Mouse (Mus musculus) CH12.LX (cell line): ENCODE results near the gene Tex28.

Experiments
- CTCF ChIP-seq, 2 experiments: IDR thresholded peaks in 1 of 2; conservative IDR thresholded peaks in 1 of 2; 2 replicates each; pipeline ENCODE4 v1.5.1; 2011 to 2012; ENCODE audit warnings: low read depth in 2 of 2, low read length in 2 of 2, improper control_type of control experiment in 1 of 2, inconsistent platforms in 1 of 2, mild to moderate bottlenecking in 1 of 2, moderate library complexity in 1 of 2
- ELF1 ChIP-seq: IDR thresholded peaks from 2 replicates; pipeline ENCODE4 v1.6.1; 2014; ENCODE audit warnings: low read depth, mild to moderate bottlenecking, inconsistent platforms, low read length, improper control_type of control experiment
- EP300 ChIP-seq: IDR thresholded peaks from 2 replicates; pipeline ENCODE4 v1.6.1; 2011; ENCODE audit warnings: low read length, improper control_type of control experiment
- HCFC1 ChIP-seq: IDR thresholded peaks from 2 replicates; pipeline ENCODE4 v1.6.1; 2012; ENCODE audit warnings: low read depth, mild to moderate bottlenecking, inconsistent platforms, low read length, improper control_type of control experiment
- MAX ChIP-seq: IDR thresholded peaks from 2 replicates; pipeline ENCODE4 v1.6.1; 2011; ENCODE audit warnings: low read length, improper control_type of control experiment
- PAX5 ChIP-seq: IDR thresholded peaks from 2 replicates; pipeline ENCODE4 v1.6.1; 2012; ENCODE audit warnings: low read length, inconsistent platforms, mixed read lengths
- POLR2A ChIP-seq: IDR thresholded peaks from 2 replicates; pipeline ENCODE4 v1.6.1; 2011; ENCODE audit warnings: low read depth, mild to moderate bottlenecking, improper control_type of control experiment, low read length
- POLR2AphosphoS2 ChIP-seq: IDR thresholded peaks from 2 replicates; pipeline ENCODE4 v1.6.1; 2011; ENCODE audit warnings: low read depth, low read length, improper control_type of control experiment
- RAD21 ChIP-seq: IDR thresholded peaks from 2 replicates; pipeline ENCODE4 v1.6.1; 2011; ENCODE audit warnings: low read depth, mild to moderate bottlenecking, low read length, improper control_type of control experiment, moderate library complexity
- USF1 ChIP-seq: IDR thresholded peaks from 2 replicates; pipeline ENCODE4 v1.6.1; 2014; ENCODE audit warnings: low read depth, mild to moderate bottlenecking, inconsistent platforms, low read length, improper control_type of control experiment
- ZNF384 ChIP-seq: IDR thresholded peaks from 2 replicates; pipeline ENCODE4 v1.6.1; 2012; ENCODE audit warnings: low read depth, low read length, improper control_type of control experiment, inconsistent platforms

- TF ChIP-seq CTCF (conservative IDR thresholded peaks at IDR 0.05 in 1 of 2, IDR thresholded peaks at IDR 0.05 in 1 of 2; ENCODE audit: low read depth in 2 of 2, low read length in 2 of 2) (no peak), EP300 (no peak), HCFC1 (no peak), RAD21 (no peak), MAX (no peak), USF1 (no peak), ZNF384 (no peak), POLR2AphosphoS2 (no peak), POLR2A (no peak), PAX5 (no peak), ELF1 (no peak)
Observed at GRCm38 (mm10) chrX:74108747-74109146, 58.9 kb downstream of the Tex28 start.
